Mouse (Mus musculus) heart, postnatal 0 days (tissue): ENCODE results near the gene Hirip3.

Experiments used
- CTCF ChIP-seq: IDR thresholded peaks from 2 replicates; pipeline ENCODE4 v1.5.1; 2016; ENCODE audit warnings: antibody characterized with exemption, control low read depth, low read depth
- EP300 ChIP-seq: IDR thresholded peaks from 2 replicates; pipeline ENCODE4 v1.6.1; 2016; ENCODE audit warnings: antibody characterized with exemption, low read depth

GRCm38 (mm10) chr7:126851192-126851591 is 10.6 kb upstream of the Hirip3 start:
- TF ChIP-seq CTCF (no peak), EP300 (no peak)
